Mouse (Mus musculus): ENCODE results near the gene Dbp.

- TF ChIP-seq IRF4 (IDR thresholded peaks at IDR 0.05; ENCODE audit: low read depth, low read length) (no peak), POLR2AphosphoS2 (IDR thresholded peaks at IDR 0.05; ENCODE audit: low read depth, low read length) (no peak), POLR2A (IDR thresholded peaks at IDR 0.05; ENCODE audit: low read depth, low read length) (no peak), CTCF (conservative IDR thresholded peaks at IDR 0.05 in 1 of 2, IDR thresholded peaks at IDR 0.05 in 1 of 2; ENCODE audit: low read depth in 2 of 2, low read length in 2 of 2) (no peak), UBTF (IDR thresholded peaks at IDR 0.05; ENCODE audit: low read depth, low read length) (no peak), NELFE (IDR thresholded peaks at IDR 0.05; ENCODE audit: low read depth, low read length) (no peak), MAFK (IDR thresholded peaks at IDR 0.05; ENCODE audit: insufficient replicate concordance, low read length) (no peak)
Observed at GRCm38 (mm10) chr7:45714630-45715089, 9.8 kb downstream of the Dbp start.
